Mouse (Mus musculus) thymus, postnatal 4 days (tissue): Measurements from ENCODE around the gene Cd164.

Experiments used
- DNase-seq: peaks from one replicate; pipeline ENCODE4 v3.0.0; 2021

Cd164 gene

GRCm38 (mm10) chr10:41518981-41519618 is at the start of gene Cd164:
TSS of gene Cd164 (plus strand) at chr10:41519414.
- peak; percentile 96 for DNase-seq

GRCm38 (mm10) chr10:41470693-41471092 is 48.5 kb upstream of the Cd164 start:
- no peak for DNase-seq

- no peak for DNase-seq
Observed at GRCm38 (mm10) chr10:41472534-41472933, 46.7 kb upstream of the Cd164 start.

- no peak for DNase-seq
Observed at GRCm38 (mm10) chr10:41472962-41473481, 46.2 kb upstream of the Cd164 start.

GRCm38 (mm10) chr10:41473782-41474468 is 45.3 kb upstream of the Cd164 start:
- DNase-seq, result no peak

GRCm38 (mm10) chr10:41474981-41475391 is 44.2 kb upstream of the Cd164 start:
- no peak for DNase-seq

- DNase-seq, result peak; percentile 84
Observed at GRCm38 (mm10) chr10:41476171-41477017, 42.8 kb upstream of the Cd164 start, which contains the start of gene Mical1. TSS of gene Mical1 (plus strand) at chr10:41476314.

- peak; percentile 71 for DNase-seq
Observed at GRCm38 (mm10) chr10:41477018-41477277, 42.3 kb upstream of the Cd164 start.

GRCm38 (mm10) chr10:41477278-41478181 is 41.7 kb upstream of the Cd164 start:
- peak; percentile 77 for DNase-seq

GRCm38 (mm10) chr10:41479961-41480360 is 39.3 kb upstream of the Cd164 start:
- no peak for DNase-seq

GRCm38 (mm10) chr10:41480938-41481880 is 38.0 kb upstream of the Cd164 start:
- DNase-seq, result no peak

- DNase-seq, result no peak
Observed at GRCm38 (mm10) chr10:41482446-41482845, 36.8 kb upstream of the Cd164 start.

GRCm38 (mm10) chr10:41485778-41486177 is 33.4 kb upstream of the Cd164 start:
- no peak for DNase-seq

- no peak for DNase-seq
Observed at GRCm38 (mm10) chr10:41486506-41487170, 32.6 kb upstream of the Cd164 start.

GRCm38 (mm10) chr10:41488877-41489276 is 30.3 kb upstream of the Cd164 start:
- DNase-seq, result peak; percentile 38

GRCm38 (mm10) chr10:41489294-41489693 is 29.9 kb upstream of the Cd164 start:
- no peak for DNase-seq

- DNase-seq, result peak; percentile 96
Observed at GRCm38 (mm10) chr10:41489708-41490517, 29.3 kb upstream of the Cd164 start, which contains the start of the genes Smpd2 and Ppil6. TSS of gene Smpd2 (minus strand) at chr10:41490369. TSS of gene Ppil6 (plus strand) at chr10:41490439.

- DNase-seq, result no peak
Observed at GRCm38 (mm10) chr10:41490518-41490873, 28.7 kb upstream of the Cd164 start.

- no peak for DNase-seq
Observed at GRCm38 (mm10) chr10:41491111-41491510, 28.1 kb upstream of the Cd164 start.

GRCm38 (mm10) chr10:41500941-41501340 is 18.3 kb upstream of the Cd164 start:
- DNase-seq, result no peak
